Mouse (Mus musculus) left cerebral cortex, postnatal 4 days (tissue): ENCODE results near the gene Otud7b. TPM values are rescaled to one million over a fixed set of nuclear protein-coding genes. Genes with fewer than 3 reads are reported as not detected.
A peak's percentile ranks its signal among the peaks of the same experiment; 100 is the strongest.

Experiments used
- DNase-seq: peaks from one replicate; pipeline ENCODE4 v3.0.0-alpha.2; 2022
- intact Hi-C: fragments of 180-260 bp; cut with DNase I; formaldehyde crosslinking; loops from one replicate; pipeline ENCODE4 v1.15.1; 2025
- total RNA-seq, 2 experiments: library from RNA; stranded (reverse); gene quantifications; 2 replicates each; pipeline ENCODE4 v1.2.3; 2021

Gene Otud7b
- total RNA-seq, 2 experiments from 2014 or later = 17.6 to 17.9 TPM

GRCm38 (mm10) chr3:96132478-96132877, 28.2 kb downstream of the Otud7b start:
- intact Hi-C loops = no loop called here
- no peak for DNase-seq

- DNase-seq = no peak
- intact Hi-C loops = no loop called here
These were observed 29.1 kb downstream of the Otud7b start for GRCm38 (mm10) chr3:96133327-96133905.

DNA sequence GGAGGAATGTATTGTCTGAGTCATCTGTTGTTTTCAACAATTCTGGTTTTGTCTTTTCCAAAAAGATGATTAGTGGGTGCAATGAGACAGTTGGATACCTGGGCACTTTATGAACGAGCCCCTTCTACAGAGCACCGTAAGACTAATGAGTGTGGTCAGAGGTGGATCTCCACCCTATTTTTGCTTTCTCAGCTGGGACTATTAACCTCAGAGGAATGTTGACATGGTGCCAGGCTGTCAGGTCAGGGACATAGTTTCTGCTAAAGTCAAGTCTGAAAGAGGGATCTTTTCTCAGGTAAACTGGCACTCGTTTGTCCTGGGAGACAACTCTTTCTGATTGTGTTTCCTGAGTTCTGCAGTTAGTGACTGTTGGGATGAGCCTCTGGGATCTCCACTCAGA, 30.7 kb downstream of the Otud7b start:
- intact Hi-C loops = no loop called here
- DNase-seq = no peak

GRCm38 (mm10) chr3:96147950-96148349, 43.6 kb downstream of the Otud7b start:
- intact Hi-C loops = loop anchor here (5.0 to 10.0 kb wide), 2 partner anchors 81 to 183 kb away; no protein-coding TSS in a partner anchor
- DNase-seq = no peak

DNA sequence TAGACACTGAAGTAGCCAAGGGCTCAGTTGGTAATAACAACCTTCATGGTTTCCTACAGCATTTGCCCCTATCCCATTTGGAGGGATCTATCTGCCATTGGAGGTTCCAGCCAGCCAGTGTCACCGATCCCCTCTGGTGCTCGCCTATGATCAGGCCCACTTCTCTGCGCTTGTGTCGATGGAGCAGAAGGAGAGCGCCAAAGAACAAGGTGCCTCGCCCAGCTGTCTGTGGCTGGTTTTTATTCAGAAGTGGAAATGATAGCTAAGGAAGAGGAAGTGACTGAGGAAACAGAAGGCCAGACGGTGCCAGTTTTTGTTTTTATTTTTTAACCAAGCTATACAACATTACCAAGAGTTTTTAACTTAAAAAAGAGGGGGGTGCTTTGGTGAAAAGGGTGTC, 47.5 kb downstream of the Otud7b start:
- DNase-seq = no peak
- intact Hi-C loops = no loop called here

DNA sequence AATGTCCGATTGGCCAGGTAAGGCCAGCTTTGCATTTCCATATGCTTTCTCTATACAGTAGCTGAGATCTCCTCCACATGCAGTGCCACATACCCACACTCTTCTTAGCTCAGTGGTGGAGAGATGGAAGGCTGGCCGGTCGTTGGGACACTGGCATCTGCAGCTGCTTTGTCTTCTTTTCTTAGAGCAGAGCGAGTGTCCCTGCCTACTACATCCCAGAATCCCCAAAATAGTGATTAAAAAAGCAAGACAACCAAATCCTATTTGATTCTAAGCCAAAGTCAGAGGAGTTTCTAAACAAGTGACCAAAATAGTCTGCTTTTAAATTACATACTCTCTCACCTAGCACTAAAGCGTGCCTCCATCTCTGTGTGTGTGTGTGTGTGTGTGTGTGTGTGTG, 48.3 kb downstream of the Otud7b start:
- DNase-seq = no peak

GRCm38 (mm10) chr3:96155501-96155900, 51.2 kb downstream of the Otud7b start:
- DNase-seq = no peak
- intact Hi-C loops = no loop called here

More for the DNA sequence above, 48.3 kb downstream of the Otud7b start:
- intact Hi-C loops = no loop called here

- intact Hi-C loops = no loop called here
- no peak for DNase-seq
These were observed 55.5 kb downstream of the Otud7b start for GRCm38 (mm10) chr3:96159820-96160219.

- no peak for DNase-seq
- intact Hi-C loops = no loop called here
These were observed 56.0 kb downstream of the Otud7b start for GRCm38 (mm10) chr3:96160222-96160802.

DNA sequence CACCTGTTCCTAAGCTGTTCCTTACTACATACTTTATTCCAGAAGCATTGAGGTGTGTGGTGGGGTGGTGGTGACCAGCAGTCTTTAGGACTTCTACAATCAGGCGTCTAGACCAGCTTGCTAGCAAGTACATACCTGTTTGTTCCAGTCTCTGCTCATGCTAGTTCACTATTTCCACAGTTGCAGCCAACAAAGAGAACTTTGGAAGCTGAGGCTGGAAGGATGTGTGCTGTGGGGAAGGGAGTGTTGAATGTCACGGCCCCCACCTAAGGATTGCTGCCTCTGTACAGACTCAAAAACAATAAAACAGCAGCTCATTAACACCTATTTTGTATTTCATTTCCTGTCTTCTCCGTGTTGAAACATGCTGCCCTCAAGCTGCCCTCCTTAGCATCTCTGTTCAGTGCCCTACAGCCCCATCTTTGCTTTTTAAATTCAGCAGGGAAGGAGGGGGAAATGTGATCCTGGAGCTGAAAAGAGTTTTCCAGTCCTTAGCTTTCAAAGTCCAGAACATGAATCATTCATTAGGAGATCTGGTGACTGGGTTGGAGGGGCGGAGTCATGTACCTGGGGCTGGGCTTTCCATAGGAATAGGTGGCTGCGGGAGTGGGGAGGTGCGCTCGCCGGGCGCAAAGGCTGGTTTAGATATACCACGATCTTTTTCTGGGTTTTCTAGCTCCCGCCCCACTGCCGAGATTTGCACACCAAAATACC, 56.6 kb downstream of the Otud7b start:
- intact Hi-C loops = no loop called here
- DNase-seq = no peak

GRCm38 (mm10) chr3:96161869-96162840, 57.8 kb downstream of the Otud7b start, which contains the start of gene Mtmr11:
Gene Mtmr11, plus strand, starts transcription at chr3:96162004.
- no peak for DNase-seq
- intact Hi-C loops = no loop called here

DNA sequence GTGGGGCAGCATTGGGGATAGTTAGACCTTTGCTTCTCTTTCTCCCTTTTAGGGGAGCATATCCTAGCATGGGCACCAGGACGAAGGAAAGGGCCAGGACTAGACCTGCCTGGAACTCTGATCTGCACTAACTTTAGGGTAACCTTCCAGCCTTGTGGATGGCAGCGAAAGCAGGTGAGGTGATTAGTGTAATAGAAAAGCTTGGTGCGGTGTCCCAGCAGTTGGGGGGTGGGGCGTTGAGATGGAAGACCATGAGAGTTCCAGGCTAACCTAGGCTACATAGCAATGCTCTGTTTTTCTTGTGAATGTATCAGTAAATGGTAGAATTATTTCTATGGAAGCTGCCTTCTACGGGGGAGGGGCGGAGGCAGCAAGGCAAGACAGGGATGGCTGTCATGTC, 58.7 kb downstream of the Otud7b start:
- DNase-seq = no peak

GRCm38 (mm10) chr3:96168466-96169158, 64.3 kb downstream of the Otud7b start:
- intact Hi-C loops = no loop called here
- DNase-seq = no peak

More for the DNA sequence above, 58.7 kb downstream of the Otud7b start:
- intact Hi-C loops = no loop called here

GRCm38 (mm10) chr3:96170276-96170675, 65.9 kb downstream of the Otud7b start:
- intact Hi-C loops = no loop called here

DNA sequence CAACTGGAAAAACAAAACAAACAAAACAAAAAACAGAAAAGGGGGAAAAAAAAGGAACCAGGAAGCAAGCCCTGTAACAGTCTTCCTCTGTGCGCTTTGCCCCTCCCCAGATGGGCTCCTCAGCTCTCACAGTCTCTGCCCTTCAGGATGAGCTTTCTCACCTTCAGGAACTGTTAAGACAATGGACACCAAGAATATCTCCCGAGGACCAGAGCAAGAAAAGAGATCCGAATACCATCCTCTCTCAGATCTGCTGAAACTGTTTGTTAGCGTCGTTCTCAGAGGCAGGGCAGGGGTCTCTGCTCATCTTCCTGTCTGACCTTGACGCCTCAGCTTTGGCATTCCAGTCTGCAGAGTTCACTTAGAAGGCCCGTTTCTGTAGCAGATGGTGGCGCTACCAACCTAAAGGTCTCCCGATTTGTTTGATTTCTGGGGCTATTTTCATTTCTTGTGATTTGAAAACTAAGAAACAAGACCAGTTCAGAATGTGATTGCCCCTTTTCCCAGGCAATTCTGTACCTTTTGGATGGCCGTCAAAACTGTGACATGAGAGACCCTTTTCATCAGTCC, 66.7 kb downstream of the Otud7b start:
- intact Hi-C loops = no loop called here
- no peak for DNase-seq

More at GRCm38 (mm10) chr3:96170276-96170675, 65.9 kb downstream of the Otud7b start:
- no peak for DNase-seq

DNA sequence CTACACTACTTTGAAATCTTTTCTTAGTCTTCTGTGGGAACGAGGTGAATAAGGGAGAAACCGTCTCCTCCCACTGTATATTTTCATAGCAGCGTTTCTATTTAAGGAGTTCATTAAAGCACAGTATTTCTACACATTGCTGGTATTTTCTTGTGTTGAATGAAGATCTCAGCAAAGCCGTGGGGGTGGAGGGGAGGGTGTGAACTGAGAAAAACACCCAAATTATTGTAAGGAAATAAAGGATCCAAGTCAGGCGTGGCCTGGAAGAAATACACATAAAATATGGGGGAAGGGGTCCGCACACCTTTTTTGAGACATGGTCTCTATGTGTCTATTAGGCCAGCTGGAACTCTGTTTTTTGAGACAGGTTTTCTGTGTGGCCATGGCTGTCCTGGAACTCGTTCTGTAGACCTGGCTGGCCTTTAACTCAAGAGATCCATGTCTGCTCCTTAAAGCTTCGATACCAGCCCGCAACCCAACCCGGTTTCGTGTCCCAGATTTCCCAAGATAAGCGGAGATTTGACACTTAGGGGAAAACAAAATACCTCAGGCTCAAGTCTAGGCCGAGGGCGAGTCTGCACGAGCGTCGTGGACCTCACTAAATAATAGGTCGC, 67.4 kb downstream of the Otud7b start:
- intact Hi-C loops = no loop called here
- DNase-seq = no peak

- intact Hi-C loops = no loop called here
- peak; percentile 88 for DNase-seq
These were observed 68.2 kb downstream of the Otud7b start, which contains the start of gene Sf3b4 for GRCm38 (mm10) chr3:96172197-96173178. Gene Sf3b4, plus strand, starts transcription at chr3:96172332.

- intact Hi-C loops = no loop called here
- no peak for DNase-seq
These were observed 68.9 kb downstream of the Otud7b start for GRCm38 (mm10) chr3:96173185-96173584.
